Mouse (Mus musculus): ENCODE results near the gene Mill2.

GRCm38 (mm10) chr7:18821507-18821906 is 18.3 kb upstream of the Mill2 start, which contains the start of gene Psg17:
- no peak for TF ChIP-seq HCFC1 (IDR thresholded peaks at IDR 0.05; ENCODE audit: borderline replicate concordance, insufficient read depth, low read length)
- TF ChIP-seq MAFK (IDR thresholded peaks at IDR 0.05; ENCODE audit: insufficient read depth, low read depth, low read length): no peak
- TF ChIP-seq CHD2 (IDR thresholded peaks at IDR 0.05; ENCODE audit: low read depth, low read length): no peak
- TF ChIP-seq ZNF384 (IDR thresholded peaks at IDR 0.05; ENCODE audit: low read depth, low read length): no peak
